10 mouse cellular contexts compared by ENCODE assay signal in the genomic region with DNA sequence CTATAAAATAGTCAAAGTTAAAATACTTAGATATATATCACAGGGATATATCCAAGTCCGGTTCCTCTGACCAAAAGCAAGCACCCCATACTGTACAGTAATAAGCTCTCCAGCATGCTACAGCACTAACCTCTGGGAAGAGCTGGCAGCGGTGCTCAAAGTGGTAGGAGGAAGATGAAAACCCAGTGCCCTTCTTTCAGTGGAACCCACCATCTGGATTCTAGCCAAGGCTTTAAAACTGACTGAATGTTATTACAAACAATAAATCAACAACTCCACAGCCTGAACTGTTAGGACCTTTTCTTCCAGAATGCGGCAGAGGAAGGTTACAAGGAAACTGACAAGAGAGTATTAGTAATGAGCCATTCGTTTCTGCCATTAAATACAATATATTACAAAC. TPM values are rescaled to one million over a fixed set of nuclear protein-coding genes. Genes with fewer than 3 reads are reported as not detected.
DNase-seq lines count a peak whose midpoint lies in the region; ATAC-seq and TF ChIP-seq lines count a peak whose summit lies in the region.
"Had no signal": no experiment of that assay in that cellular context is flagged by ENCODE, and none has a peak within 500 bp of the region (broad histone marks: within the 10 kb centered on the region; RNA-seq: fewer than 3 reads in every experiment).

No protein-coding gene starts in this region.

- H3K27me3 ChIP-seq in kidney, postnatal 0 days (ENCODE audit: insufficient read depth, low read length): no peaks in the 10 kb centered on the region
- no peaks in the 10 kb centered on the region for H3K27me3 ChIP-seq in hindbrain, embryonic 14.5 days (ENCODE audit: control insufficient read depth, insufficient read depth, low read length)
- no peaks in the 10 kb centered on the region for H3K27me3 ChIP-seq in midbrain, postnatal 0 days (ENCODE audit: insufficient read depth, low read length)

- 25% methylated on average over 4 of the region's 4 CpGs for WGBS in kidney, postnatal 0 days
- WGBS in hindbrain, embryonic 14.5 days: 31% methylated on average over 4 of the region's 4 CpGs
- WGBS in midbrain, postnatal 0 days: 21% methylated on average over 4 of the region's 4 CpGs

- H3K9ac ChIP-seq in kidney, postnatal 0 days (ENCODE audit: low read depth, low read length): no peak overlapping the region
- H3K9ac ChIP-seq in hindbrain, embryonic 14.5 days: peak overlapping the region; percentile 90
- H3K9ac ChIP-seq in midbrain, postnatal 0 days (replicated peaks; ENCODE audit: low read length, poor library complexity, severe bottlenecking): peak overlapping the region; percentile 9; the same call in 1 of the 2 replicates

- no peak for TF ChIP-seq CTCF in kidney, postnatal 0 days (IDR thresholded peaks at IDR 0.05; ENCODE audit: low read depth)
- TF ChIP-seq CTCF in midbrain, postnatal 0 days (IDR thresholded peaks at IDR 0.05): no peak

- no peak for ATAC-seq in cerebellum, adult (ENCODE audit: insufficient number of reproducible peaks, low FRiP score, low TSS enrichment)
- ATAC-seq in kidney, postnatal 0 days (replicated peaks; ENCODE audit: low FRiP score, low read depth): no peak
- no peak for ATAC-seq in hindbrain, embryonic 14.5 days (ENCODE audit: low FRiP score)
- ATAC-seq in midbrain, postnatal 0 days (ENCODE audit: low FRiP score): no peak

- H3K9me3 ChIP-seq in kidney, postnatal 0 days (replicated peaks; ENCODE audit: low read length): no peaks in the 10 kb centered on the region
- H3K9me3 ChIP-seq in hindbrain, embryonic 14.5 days (ENCODE audit: control insufficient read depth, low read length): no peaks in the 10 kb centered on the region
- no peaks in the 10 kb centered on the region for H3K9me3 ChIP-seq in midbrain, postnatal 0 days (ENCODE audit: low read length)

- H3K4me3 ChIP-seq in kidney, postnatal 0 days (replicated peaks; ENCODE audit: low read depth, low read length): no peak overlapping the region
- peak overlapping the region; percentile 66 for H3K4me3 ChIP-seq in hindbrain, embryonic 14.5 days (replicated peaks; ENCODE audit: low read length)
- peak overlapping the region; percentile 93 for H3K4me3 ChIP-seq in midbrain, postnatal 0 days (ENCODE audit: low read depth, low read length)

- no peak overlapping the region for H3K27ac ChIP-seq in kidney, postnatal 0 days
- peak overlapping the region; percentile 68 for H3K27ac ChIP-seq in hindbrain, embryonic 14.5 days
- H3K27ac ChIP-seq in midbrain, postnatal 0 days (ENCODE audit: low read depth, low read length): no peak overlapping the region

- H3K4me1 ChIP-seq in kidney, postnatal 0 days (replicated peaks; ENCODE audit: insufficient read depth, low read length): peaks cover 3% of the 10 kb centered on the region; the same call in 1 of the 2 replicates
- H3K4me1 ChIP-seq in hindbrain, embryonic 14.5 days (replicated peaks; ENCODE audit: control insufficient read depth, insufficient read depth, low read length): peaks cover 17% of the 10 kb centered on the region
- no peaks in the 10 kb centered on the region for H3K4me1 ChIP-seq in midbrain, postnatal 0 days (ENCODE audit: insufficient read depth, low read length)

- DNase-seq in cerebellum, adult 11-12 months: peak; percentile 14
- peak; percentile 68 for DNase-seq in kidney, postnatal 0 days (ENCODE audit: low spot score)
- no peak for DNase-seq in kidney, adult 11 months
- DNase-seq in hindbrain, embryonic 14.5 days (ENCODE audit: low spot score): peak; percentile 44
- DNase-seq in midbrain, postnatal 0 days (ENCODE audit: low spot score): peak; percentile 51
- DNase-seq in thymus, postnatal 14 days: no peak
- DNase-seq in right cerebral cortex, adult 18-20 months: no peak
- DNase-seq: adrenal gland, adult 8-10 months; lung, postnatal 14 days had no signal

- no peaks in the 10 kb centered on the region for H3K36me3 ChIP-seq in kidney, postnatal 0 days (ENCODE audit: insufficient read depth, low read length)
- no peaks in the 10 kb centered on the region for H3K36me3 ChIP-seq in hindbrain, embryonic 14.5 days (replicated peaks; ENCODE audit: control insufficient read depth, insufficient read depth)
- no peaks in the 10 kb centered on the region for H3K36me3 ChIP-seq in midbrain, postnatal 0 days (ENCODE audit: insufficient read depth, low read length)

- H3K4me2 ChIP-seq in kidney, postnatal 0 days (ENCODE audit: low read length): peak overlapping the region; percentile 23; the same call in 1 of the 2 replicates
- peak overlapping the region; percentile 57 for H3K4me2 ChIP-seq in hindbrain, embryonic 14.5 days (replicated peaks)
- peak overlapping the region; percentile 50 for H3K4me2 ChIP-seq in midbrain, postnatal 0 days (ENCODE audit: low read depth, low read length, poor library complexity, severe bottlenecking)

RNA-seq across cellular contexts. Expression of a gene that starts 1.8 kb away (rescaled TPM):
- polyA plus RNA-seq in kidney, postnatal 0 days (2015; fragmentation: Nextera tagmentation; extraction: Ambion mirVana): 6.0 and 6.3 TPM in 2 replicates
- polyA plus RNA-seq in hindbrain, embryonic 14.5 days (2014; fragmentation: Nextera tagmentation; extraction: Ambion mirVana): 38.7 and 40.7 TPM in 2 replicates
- 177 and 218 TPM in 2 replicates for total RNA-seq in midbrain, postnatal 0 days (2014; rRNA removed)
- polyA plus RNA-seq in midbrain, postnatal 0 days (2015; fragmentation: Nextera tagmentation; extraction: Ambion mirVana): 29.5 and 38.3 TPM in 2 replicates

Comparison
In these comparisons a context has a peak if more than half of its experiments do, and no peak if none do; other contexts are left out.
1. DNase-seq: peak in cerebellum, adult 11-12 months (single experiment), kidney, postnatal 0 days (single experiment), hindbrain, embryonic 14.5 days (single experiment) and midbrain, postnatal 0 days (single experiment); none in kidney, adult 11 months (single experiment), thymus, postnatal 14 days (single experiment) and right cerebral cortex, adult 18-20 months (single experiment).
2. Peak in every context shown above with its lines, with median percentiles within 50 percentile points of each other: H3K4me2 ChIP-seq.